Mouse (Mus musculus) hindbrain, embryonic 14.5 days (tissue): ENCODE measurements around the gene Ell2. TPM values are rescaled to one million over a fixed set of nuclear protein-coding genes. Genes with fewer than 3 reads are reported as not detected.

Source experiments
- ATAC-seq: fragments of 200-750 bp; cut with Nextera tagmentation; 2 replicates; pipeline ENCODE4 v1.8.0; 2017; ENCODE audit warnings: moderate number of reproducible peaks, mild to moderate bottlenecking, moderate TSS enrichment, moderate library complexity; ENCODE audit not compliant: low FRiP score
- DNase-seq: peaks from one replicate; pipeline ENCODE4 v3.0.0-alpha.2; 2015; ENCODE audit warnings: low spot score
- H3K27ac ChIP-seq: fragments of 300-500 bp; sonication (generic); 2 replicates; pipeline ENCODE4 v1.5.1; 2014; ENCODE audit warnings: mild to moderate bottlenecking, moderate library complexity
- H3K27me3 ChIP-seq: fragments of 300-500 bp; sonication (generic); 2 replicates; pipeline ENCODE4 v1.6.1; 2014; ENCODE audit warnings: mild to moderate bottlenecking, low read length, mixed read lengths; ENCODE audit not compliant: control insufficient read depth, insufficient read depth
- H3K36me3 ChIP-seq: fragments of 300-500 bp; sonication (generic); replicated peaks from 2 replicates; pipeline ENCODE4 v1.6.1; 2014; ENCODE audit not compliant: control insufficient read depth, insufficient read depth
- H3K4me1 ChIP-seq: fragments of 300-500 bp; sonication (generic); replicated peaks from 2 replicates; pipeline ENCODE4 v1.6.1; 2014; ENCODE audit warnings: antibody characterized with exemption, low read length, mixed read lengths; ENCODE audit not compliant: control insufficient read depth, insufficient read depth
- H3K4me2 ChIP-seq: fragments of 300-500 bp; sonication (generic); replicated peaks from 2 replicates; pipeline ENCODE4 v1.6.1; 2014; ENCODE audit warnings: mild to moderate bottlenecking, moderate library complexity
- H3K4me3 ChIP-seq: fragments of 300-500 bp; sonication (generic); replicated peaks from 2 replicates; pipeline ENCODE4 v1.5.1; 2014; ENCODE audit warnings: mild to moderate bottlenecking, low read length
- H3K9ac ChIP-seq: fragments of 300-500 bp; sonication (generic); 2 replicates; pipeline ENCODE4 v1.6.1; 2014
- H3K9me3 ChIP-seq: fragments of 300-500 bp; sonication (generic); 2 replicates; pipeline ENCODE4 v1.6.1; 2016; ENCODE audit warnings: low read length; ENCODE audit not compliant: control insufficient read depth
- WGBS: fragments of 180-500 bp; shearing (Covaris S2); extraction: QIAGEN DNeasy Blood & Tissue Kit; methylation state at CpG from one replicate; pipeline ENCODE4 v1.1.7; 2014; 5-methylcytosine and 5-hydroxymethylcytosine counted together
- polyA plus RNA-seq: library from polyadenylated mRNA; unstranded; fragments of >200 nt; fragmentation: Nextera tagmentation; extraction: Ambion mirVana; gene quantifications from 2 replicates; pipeline ENCODE4 v1.2.1, GENCODE M21; 2014

Ell2 gene
- polyA plus RNA-seq, 1 experiment from 2014 or later: 2.4 TPM

- DNase-seq: no peak
- H3K9me3 ChIP-seq: no peaks in the 10 kb centered on the region
- no peaks in the 10 kb centered on the region for H3K4me1 ChIP-seq
- WGBS: 88% methylated on average over 3 of the region's 3 CpGs
- H3K9ac ChIP-seq: no peak overlapping the region
- no peaks in the 10 kb centered on the region for H3K27me3 ChIP-seq
- no peak overlapping the region for H3K4me2 ChIP-seq
- no peaks in the 10 kb centered on the region for H3K36me3 ChIP-seq
- no peak overlapping the region for H3K27ac ChIP-seq
- ATAC-seq: no peak
- no peak overlapping the region for H3K4me3 ChIP-seq
Observed at GRCm38 (mm10) chr13:75741119-75741518, 34.6 kb downstream of the Ell2 start.

DNA sequence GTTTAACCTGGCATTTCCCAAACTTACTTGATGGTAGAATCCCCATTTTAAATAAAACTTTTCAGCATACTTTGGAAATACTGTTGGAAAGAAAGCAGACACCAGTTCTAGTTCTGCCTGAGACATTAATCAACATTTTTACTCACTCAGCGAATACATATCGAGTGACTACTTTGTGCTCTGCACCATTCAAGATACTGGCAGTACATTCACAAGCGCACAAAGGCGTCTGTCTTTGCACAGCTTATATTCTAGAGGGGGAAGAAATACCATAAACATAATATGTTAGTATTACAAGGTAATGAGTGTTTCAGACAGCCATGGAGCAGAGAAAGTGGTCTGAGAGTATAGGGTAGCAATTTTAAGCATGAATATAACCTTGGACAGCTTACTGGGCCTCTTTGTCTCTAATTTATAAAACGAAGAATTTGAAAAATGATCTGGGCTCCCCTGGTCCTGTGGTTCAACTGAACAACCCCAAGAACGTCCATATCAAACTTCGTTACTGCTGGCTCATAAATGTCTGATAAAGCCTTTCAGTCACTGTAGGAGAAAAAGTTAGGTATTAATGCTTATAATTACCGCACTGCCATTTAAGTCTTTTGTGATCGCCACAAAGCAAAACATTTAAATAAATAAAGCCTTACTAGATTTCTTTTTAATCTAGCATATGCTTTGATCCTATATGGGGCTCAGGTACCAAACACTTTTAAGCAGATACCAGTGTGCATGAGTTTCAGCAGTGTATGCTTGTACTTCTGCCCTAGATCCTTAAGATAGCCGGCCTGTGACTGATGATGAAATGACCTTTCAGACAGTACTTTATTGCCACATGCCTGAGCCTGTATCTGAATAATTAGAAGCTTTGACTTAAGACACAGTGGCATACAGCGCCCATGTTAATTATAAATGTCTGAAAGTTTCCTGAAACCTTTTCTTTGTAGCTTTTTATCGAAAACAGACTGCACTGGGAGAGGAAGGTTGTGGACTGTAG, 35.5 kb downstream of the Ell2 start:
- 83% methylated on average over 12 of the region's 12 CpGs for WGBS
- H3K9ac ChIP-seq: no peak overlapping the region

GRCm38 (mm10) chr13:75742970-75743369, 36.4 kb downstream of the Ell2 start:
- no peak for ATAC-seq

More for the DNA sequence above, 35.5 kb downstream of the Ell2 start:
- H3K36me3 ChIP-seq: no peaks in the 10 kb centered on the region
- no peak for DNase-seq
- no peak overlapping the region for H3K4me3 ChIP-seq
- no peaks in the 10 kb centered on the region for H3K4me1 ChIP-seq
- no peak overlapping the region for H3K27ac ChIP-seq
- no peak overlapping the region for H3K4me2 ChIP-seq
- no peaks in the 10 kb centered on the region for H3K27me3 ChIP-seq
- no peak for ATAC-seq
- no peaks in the 10 kb centered on the region for H3K9me3 ChIP-seq

DNA sequence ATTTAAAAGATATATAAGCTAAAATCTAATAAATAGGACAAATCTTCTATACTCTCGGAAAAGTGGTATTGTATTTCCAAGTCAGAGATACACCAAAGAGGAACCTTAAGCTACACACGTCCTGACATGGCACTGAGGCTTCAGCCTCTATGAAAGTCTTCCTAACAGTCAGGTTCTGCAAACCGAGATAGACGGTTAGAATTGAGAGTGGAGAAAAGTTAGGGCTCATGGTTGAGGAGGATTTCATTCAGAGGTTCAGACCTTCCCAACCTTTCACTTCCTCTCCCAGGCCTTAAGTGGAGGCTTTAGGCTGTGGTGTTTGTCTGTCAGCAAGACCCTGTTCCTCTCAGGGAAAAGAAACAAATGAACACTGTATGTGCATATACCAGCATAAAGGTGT, 37.5 kb downstream of the Ell2 start:
- no peaks in the 10 kb centered on the region for H3K36me3 ChIP-seq
- H3K27me3 ChIP-seq: no peaks in the 10 kb centered on the region
- H3K4me2 ChIP-seq: no peak overlapping the region
- H3K4me1 ChIP-seq: no peaks in the 10 kb centered on the region
- no peaks in the 10 kb centered on the region for H3K9me3 ChIP-seq
- H3K4me3 ChIP-seq: no peak overlapping the region
- no peak overlapping the region for H3K27ac ChIP-seq
- DNase-seq: no peak
- 95% methylated on average over 4 of the region's 4 CpGs for whole genome bisulfite sequencing
- H3K9ac ChIP-seq: no peak overlapping the region
- ATAC-seq: no peak

More at GRCm38 (mm10) chr13:75742970-75743369, 36.4 kb downstream of the Ell2 start:
- Histone ChIP-seq H3K36me3 (no peaks in the 10 kb centered on the region), H3K4me2 (no peak overlapping the region), H3K4me1 (no peaks in the 10 kb centered on the region), H3K9me3 (no peaks in the 10 kb centered on the region), H3K4me3 (no peak overlapping the region), H3K9ac (no peak overlapping the region), H3K27ac (no peak overlapping the region), H3K27me3 (no peaks in the 10 kb centered on the region)
- 96% methylated on average over 3 of the region's 3 CpGs for WGBS
- no peak for DNase-seq

GRCm38 (mm10) chr13:75745328-75745727, 38.8 kb downstream of the Ell2 start:
- Histone ChIP-seq H3K4me3 (no peak overlapping the region), H3K9ac (no peak overlapping the region), H3K4me2 (no peak overlapping the region), H3K4me1 (no peaks in the 10 kb centered on the region), H3K27me3 (no peaks in the 10 kb centered on the region), H3K36me3 (no peaks in the 10 kb centered on the region), H3K27ac (no peak overlapping the region), H3K9me3 (no peaks in the 10 kb centered on the region)
- ATAC-seq (no peak), DNase-seq (no peak)

DNA sequence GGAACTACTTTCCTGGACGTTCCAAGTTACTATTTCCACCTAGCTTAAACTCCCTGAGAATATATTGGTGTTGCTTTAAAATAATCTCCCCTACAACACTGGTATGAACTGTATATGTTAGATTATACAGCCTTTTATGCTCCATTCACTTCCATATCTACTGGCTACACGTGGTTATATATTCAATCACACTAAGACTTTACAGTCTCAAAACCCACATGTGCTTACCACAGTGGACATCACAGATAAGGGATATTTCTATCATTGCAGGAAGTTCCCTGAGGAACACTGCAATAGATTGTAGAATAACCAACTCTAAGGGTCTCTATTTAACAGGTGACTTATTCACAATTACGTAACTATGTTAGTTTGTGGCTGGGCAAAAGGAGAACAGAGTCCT, 40.7 kb downstream of the Ell2 start:
- no peak overlapping the region for H3K4me2 ChIP-seq
- no peak overlapping the region for H3K4me3 ChIP-seq
- no peaks in the 10 kb centered on the region for H3K36me3 ChIP-seq
- no peak for DNase-seq
- 96% methylated on average over 3 of the region's 3 CpGs for WGBS
- ATAC-seq: no peak
- H3K9ac ChIP-seq: no peak overlapping the region
- no peaks in the 10 kb centered on the region for H3K4me1 ChIP-seq
- no peaks in the 10 kb centered on the region for H3K27me3 ChIP-seq
- no peak overlapping the region for H3K27ac ChIP-seq
- H3K9me3 ChIP-seq: no peaks in the 10 kb centered on the region

GRCm38 (mm10) chr13:75748685-75749084, 42.1 kb downstream of the Ell2 start:
- no peak for DNase-seq
- WGBS: 94% methylated on average over 7 of the region's 7 CpGs
- Histone ChIP-seq H3K9ac (no peak overlapping the region), H3K27me3 (no peaks in the 10 kb centered on the region), H3K36me3 (no peaks in the 10 kb centered on the region), H3K27ac (no peak overlapping the region), H3K4me2 (no peak overlapping the region), H3K9me3 (no peaks in the 10 kb centered on the region), H3K4me3 (no peak overlapping the region), H3K4me1 (no peaks in the 10 kb centered on the region)
- no peak for ATAC-seq

DNA sequence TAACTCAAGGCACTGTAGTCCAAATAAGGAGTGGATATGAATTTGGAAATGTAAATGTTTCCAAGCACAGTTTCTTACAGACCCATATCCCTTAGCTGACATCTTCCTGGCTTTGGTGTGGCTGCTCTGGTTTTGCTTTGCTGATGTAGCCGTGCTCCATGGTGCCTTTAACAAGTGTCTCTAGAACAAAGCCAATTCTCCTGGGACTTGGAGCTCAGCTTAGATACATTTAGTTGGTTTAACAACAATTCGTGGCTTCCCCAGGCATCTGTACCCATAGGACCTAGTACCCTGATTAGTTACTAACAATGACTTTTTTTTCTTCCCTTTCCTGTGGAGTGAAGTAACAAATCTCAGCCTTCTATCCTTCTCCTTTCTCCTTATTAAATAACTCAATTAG, 44.2 kb downstream of the Ell2 start:
- Histone ChIP-seq H3K4me2 (no peak overlapping the region), H3K9me3 (no peaks in the 10 kb centered on the region), H3K36me3 (no peaks in the 10 kb centered on the region), H3K27me3 (no peaks in the 10 kb centered on the region), H3K9ac (no peak overlapping the region), H3K4me3 (no peak overlapping the region), H3K4me1 (no peaks in the 10 kb centered on the region), H3K27ac (no peak overlapping the region)
- whole genome bisulfite sequencing: 49% methylated on average over 2 of the region's 2 CpGs
- no peak for ATAC-seq
- DNase-seq: no peak

- DNase-seq: peak; percentile 73
- no peak overlapping the region for H3K9ac ChIP-seq
- 86% methylated on average over 5 of the region's 5 CpGs for whole genome bisulfite sequencing
- H3K9me3 ChIP-seq: no peaks in the 10 kb centered on the region
- peak; percentile 86 for ATAC-seq
- H3K4me1 ChIP-seq: no peaks in the 10 kb centered on the region
- no peaks in the 10 kb centered on the region for H3K27me3 ChIP-seq
- no peak overlapping the region for H3K4me2 ChIP-seq
- H3K27ac ChIP-seq: no peak overlapping the region
- H3K36me3 ChIP-seq: no peaks in the 10 kb centered on the region
- no peak overlapping the region for H3K4me3 ChIP-seq
Observed at GRCm38 (mm10) chr13:75752216-75752938, 45.8 kb downstream of the Ell2 start.
